Mouse (Mus musculus) right cerebral cortex, postnatal 36 days (tissue): Measurements from ENCODE around the gene Etv6.

Experiments used
- DNase-seq, 2 experiments: peaks; one replicate each; pipeline ENCODE4 v3.0.0; 2022; ENCODE audit warnings: low spot score in 2 of 2, mixed read lengths in 1 of 2

Gene Etv6

DNA sequence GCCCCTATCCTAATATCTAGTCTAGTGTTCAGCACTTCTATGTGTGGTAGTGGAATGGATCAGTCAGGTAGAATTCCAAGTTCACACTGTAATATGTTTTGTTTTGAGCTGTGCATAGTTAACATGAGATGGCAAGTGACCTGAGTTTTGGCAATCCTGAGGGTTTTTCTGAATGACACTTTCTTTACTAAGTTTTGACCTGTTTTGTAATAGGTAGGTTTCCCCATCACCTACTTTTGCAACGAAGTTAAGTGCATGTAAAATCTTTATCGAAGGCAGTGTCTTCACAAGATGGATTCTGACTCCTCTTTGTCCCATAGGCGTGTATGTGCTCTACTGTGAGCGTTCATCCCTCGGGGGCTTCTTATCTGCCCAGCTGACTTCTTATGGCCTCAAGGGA, 74.7 kb downstream of the Etv6 start:
- no peak for DNase-seq

DNA sequence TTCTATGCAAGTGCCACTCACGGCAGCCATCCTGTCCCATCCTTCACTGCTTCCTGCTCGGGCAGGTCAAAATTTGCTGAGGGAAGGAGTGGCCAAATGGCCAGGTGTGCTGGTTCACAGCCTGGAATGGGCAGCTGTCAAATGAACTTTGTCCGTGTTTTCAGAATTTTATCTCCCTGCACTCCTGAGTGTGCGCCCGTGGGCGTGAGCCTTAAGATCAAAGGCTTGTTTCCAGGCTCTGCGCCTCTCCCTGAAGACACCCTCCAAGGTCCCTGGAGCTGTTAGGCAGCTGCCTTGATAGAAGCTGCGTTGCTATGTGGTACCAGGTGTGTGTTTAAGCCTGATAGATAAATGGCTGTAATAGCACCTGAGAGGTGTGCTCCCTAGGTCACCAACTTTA, 76.1 kb downstream of the Etv6 start:
- no peak for DNase-seq

DNA sequence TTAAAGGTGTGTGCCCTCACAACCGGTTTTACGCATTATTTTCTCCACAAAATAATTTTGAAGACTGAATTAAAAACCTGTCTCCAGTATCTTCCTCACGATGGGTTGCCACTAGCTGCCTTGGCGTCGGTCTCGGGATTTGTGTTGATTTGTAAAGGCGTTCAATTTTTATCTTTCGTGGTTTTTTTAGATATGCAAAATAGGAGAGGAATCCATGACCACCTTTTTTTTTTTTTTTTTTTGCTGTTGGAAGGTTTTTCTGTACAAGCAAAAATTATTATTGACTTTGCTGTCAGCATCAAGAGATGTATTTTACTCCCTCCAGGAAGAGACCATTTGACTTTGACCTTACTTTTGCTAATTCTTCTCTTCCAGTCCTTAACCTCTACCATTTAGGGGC, 77.3 kb downstream of the Etv6 start:
- no peak for DNase-seq

DNA sequence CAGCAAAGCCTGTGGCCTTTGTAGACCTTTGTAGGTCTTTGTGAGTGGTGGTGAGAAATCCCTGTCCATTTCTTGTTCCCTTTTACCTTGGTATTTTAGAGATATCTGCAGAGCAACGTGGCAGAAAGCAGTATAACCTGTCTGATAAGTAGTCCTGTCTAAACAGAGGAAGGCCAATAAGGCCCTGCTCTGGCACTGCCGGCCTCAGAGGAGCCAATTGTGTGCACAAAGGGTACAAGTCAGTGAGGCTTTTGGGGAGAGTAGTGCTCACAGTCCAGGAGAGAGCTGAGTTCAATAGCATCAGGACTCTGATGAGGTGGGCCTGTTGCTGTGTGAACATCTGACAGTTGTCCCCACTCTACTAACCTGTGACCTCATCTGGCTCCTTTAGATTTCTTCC, 77.7 kb downstream of the Etv6 start:
- DNase-seq = no peak

DNA sequence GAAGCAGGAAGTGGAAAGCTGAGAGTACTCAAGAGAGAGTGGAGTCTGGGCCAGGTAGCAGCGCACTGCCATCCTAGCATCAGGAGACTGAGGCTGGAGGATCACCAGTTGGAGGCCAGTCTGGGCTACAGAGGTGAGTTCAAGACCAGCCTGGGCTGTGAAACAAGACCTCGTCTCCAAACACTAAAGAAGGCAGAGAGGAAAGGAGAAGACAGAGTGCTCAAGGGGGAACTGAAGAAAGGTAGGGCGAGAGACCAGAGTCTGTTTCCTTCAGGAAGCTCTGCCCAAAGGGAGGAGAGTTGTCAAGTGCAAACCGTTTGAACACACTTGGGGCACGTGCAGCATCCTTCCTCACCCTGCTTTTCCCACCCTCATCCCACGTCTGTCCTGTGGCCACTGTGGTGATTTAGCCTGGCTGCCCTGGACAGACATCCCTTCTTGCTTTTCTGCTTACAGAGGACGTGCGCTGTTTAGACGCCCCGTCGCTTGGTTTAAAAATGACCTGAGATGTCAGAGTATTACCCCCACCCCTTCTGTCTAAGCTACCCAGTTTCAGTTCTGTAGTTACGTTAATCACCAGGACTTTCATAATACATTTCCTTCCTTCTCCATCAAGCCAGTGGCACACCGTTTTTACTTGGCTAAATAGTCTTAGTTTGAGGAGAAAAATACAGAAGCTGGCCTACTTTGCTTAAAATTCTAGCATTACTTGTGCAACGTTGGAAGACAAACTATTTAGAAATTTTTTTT, 79.9 kb downstream of the Etv6 start:
- DNase-seq = no peak

DNA sequence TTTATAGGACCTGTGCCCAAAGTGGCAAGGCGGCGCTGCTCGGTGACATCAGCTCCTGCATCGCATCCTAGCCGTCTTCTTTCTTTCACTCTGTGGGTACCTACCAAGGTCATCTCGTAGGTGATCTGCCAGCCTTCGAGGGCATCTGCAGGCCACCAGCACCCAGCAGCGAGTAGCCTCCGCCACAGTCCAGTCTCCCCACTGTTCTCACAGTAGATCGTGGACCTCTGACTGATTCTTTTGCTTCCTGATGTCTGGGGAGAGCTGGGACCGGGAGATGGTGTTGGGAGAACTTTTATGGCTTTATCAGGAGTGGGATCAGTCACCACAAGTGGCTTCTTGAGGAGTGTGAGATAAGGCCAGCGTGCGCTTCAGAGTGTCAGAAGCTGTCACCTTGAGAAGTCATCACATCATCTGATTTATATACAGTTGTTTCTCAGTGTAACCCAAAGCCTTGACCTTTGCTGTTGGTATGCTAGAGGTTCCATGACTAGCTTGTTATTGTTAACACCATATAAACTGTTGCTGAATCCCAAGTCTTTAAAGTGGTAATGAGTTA, 82.0 kb downstream of the Etv6 start:
- no peak for DNase-seq

DNA sequence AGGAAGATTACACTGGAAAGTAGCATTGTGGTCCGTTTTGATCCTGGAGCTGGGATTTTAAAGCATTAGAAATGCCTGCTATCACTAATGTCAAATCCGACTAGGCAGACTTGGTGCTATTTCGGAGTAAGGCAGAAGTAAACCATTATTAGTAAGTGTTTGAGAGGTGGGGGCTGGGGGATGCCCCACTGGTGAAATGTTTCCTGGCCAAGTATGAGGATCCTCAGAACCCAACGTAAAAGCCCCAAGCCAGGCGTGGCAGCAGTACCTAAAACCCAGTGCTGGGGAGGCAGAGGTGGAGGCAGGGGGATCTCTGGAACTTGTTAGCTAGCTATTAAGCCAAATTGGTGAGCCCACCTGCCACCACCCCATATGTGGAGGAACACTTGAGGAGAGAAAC, 83.0 kb downstream of the Etv6 start:
- DNase-seq = no peak

DNA sequence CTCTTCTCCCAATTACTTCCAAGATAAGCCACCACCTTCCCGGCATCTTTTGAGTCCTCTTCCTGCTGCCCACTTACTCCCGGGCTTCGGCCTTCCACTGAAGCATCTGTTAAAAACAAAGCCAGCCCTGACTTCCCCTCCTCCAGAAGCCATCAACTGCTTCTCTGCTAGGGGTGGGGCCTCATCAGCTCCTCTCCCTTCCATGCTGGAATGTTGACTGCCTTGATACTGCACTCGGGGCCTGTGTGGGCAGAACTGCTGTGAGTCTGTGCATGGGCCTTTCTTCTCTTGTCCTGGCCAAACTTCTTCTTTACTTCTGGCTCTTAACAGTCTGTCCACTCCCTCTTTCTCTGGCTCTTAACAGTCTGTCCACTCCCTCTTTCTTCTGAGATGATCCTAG, 83.6 kb downstream of the Etv6 start:
- DNase-seq = no peak

DNA sequence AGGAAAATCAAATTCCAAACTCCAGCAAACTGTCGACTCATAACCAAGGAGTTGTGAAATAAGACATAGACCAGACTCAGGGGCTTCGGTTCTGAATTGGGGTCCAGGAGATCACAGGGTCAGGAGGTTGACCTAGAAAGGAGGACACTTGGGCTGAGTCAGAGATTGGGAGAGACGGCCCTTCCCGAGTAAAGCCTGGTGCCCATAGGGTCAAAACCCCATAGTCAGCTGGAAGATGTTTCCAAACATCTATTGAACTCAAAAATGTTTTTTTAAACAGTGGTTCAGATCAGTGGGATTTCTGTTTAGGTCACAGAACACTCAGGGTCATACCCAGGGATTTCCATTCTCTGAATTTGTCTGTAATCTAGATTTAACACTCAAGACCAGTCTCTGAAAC, 84.7 kb downstream of the Etv6 start:
- no peak for DNase-seq

DNA sequence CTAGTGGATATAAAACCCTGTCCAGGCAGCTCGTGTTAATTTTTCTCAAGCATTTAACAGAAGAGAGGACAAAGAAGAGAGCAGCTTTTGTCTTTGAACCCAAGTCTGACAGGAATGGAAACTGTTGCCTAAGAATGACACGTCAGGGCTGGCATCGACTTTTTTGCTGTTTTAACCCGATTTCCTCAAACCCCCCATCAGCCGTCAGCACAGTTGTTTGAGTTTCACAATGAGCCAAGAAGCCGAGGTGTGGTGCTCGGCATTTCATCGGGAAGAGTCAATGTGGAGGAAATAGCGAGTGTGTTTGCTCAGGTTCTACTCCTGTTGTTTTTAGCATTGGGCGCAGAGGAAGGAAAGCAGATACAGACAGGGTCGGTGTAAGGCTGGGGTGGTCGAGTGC, 85.2 kb downstream of the Etv6 start:
- no peak for DNase-seq

DNA sequence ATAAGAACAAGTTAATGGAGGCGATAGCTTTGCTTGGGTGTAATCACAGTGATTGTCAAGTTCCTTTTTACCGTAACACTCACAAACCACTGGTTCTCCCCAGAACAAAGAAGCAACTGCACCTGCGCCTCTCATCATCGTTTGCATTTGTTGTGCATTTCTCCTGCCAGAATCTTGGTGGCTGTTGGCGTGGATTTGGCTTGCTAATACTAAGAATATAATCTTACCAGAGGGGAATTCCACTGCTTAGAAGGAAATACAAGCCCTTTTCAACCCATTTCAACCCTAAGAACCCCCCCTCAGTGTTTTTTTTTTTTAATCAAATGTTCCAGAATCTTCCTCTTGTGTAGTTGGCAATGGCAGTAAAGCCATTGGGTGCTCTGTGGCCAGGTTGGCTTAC, 87.4 kb downstream of the Etv6 start:
- DNase-seq = no peak

DNA sequence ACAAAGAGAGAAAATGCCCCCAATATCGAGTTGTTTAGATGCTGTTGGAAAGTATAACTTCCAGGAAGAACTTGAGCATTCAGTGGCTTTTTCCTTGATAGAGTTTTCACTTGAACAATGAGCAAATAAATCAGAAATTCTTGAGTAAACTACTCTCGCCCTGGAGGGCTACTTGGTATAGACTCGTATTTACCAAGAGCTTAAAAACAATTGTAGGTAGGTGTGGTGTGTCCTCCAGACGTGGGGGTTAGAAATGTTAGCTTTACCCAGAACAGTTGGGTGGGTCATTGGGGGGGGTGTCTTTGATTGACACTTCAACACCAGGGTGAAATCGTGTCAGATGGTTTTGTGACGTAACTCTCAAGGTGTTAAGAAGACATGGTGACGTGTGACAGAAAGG, 88.0 kb downstream of the Etv6 start:
- no peak for DNase-seq

DNA sequence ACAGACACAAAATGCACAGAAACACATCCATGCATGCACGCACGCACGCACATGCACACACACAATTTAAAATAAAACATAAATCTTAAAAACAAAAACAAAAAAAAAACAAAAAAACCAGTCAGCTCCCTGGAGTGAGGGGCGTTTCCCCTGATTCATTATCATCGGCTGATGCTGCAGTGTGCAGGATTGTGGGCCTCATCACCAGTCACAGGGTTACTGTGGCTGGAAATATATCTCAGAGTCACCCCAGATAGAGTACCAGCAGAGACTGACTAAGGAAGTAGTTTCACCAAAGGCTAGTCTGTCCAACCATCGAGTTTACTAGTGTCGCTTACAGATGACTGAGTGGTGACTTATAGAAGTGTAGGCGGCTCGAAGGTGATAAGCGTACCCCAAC, 88.8 kb downstream of the Etv6 start:
- DNase-seq = no peak

DNA sequence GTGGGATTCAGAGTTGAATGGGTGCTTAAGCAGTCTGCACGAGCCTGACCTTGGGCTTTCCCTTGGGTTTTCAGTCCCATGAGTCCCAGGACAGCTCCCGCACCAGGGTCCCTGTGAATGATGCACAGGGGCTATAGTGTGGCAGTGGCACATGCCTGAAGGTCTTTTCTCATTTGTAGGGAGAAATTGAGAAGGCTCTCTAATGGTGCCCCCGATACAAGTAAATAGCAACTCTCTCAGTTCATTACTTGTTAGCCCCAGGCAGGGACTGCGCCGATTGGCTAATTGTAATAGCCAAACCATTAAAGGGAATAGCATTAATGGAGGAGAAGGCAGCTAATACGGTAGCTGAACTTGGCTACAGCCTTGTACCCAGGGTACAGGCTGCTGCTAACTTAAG, 92.5 kb downstream of the Etv6 start:
- no peak for DNase-seq

DNA sequence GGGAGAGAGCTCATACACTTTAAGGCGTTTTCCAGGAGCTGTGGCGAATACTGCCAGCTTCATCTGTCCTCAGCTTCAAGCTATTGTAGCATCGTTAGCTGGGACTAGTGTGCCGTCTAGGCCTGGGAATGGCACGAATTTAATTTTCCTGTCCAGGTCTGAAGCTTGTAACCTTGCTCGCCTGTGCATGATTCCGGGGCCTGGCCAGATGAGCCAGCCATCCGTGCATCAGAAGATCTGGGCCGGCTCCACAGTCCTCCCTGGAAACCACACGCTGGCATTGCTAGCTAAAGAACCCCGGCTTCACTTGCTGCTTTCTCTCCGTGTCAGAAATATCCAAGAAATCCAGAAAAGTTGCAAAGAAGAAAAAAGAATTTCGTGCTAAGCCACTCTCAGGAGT, 93.1 kb downstream of the Etv6 start:
- no peak for DNase-seq

DNA sequence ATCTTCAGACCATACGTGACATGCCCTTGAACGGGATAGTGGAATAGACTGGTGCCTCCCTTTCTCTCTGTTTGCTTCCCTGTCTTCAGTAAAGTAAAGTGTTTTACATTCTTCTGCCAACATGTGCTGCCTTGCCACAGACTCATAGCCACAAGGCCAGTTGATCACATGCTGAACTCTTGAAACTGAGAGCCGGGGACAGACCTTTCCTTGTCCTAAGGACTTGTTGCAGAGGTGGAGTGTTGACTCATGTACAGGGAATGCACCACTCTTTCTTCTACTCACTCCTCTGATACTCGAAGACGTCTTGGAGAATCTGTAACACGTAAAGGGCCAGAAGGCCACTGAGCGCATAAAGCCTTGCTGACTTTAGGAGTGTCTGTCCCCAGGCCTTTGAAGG, 94.3 kb downstream of the Etv6 start:
- DNase-seq = no peak

DNA sequence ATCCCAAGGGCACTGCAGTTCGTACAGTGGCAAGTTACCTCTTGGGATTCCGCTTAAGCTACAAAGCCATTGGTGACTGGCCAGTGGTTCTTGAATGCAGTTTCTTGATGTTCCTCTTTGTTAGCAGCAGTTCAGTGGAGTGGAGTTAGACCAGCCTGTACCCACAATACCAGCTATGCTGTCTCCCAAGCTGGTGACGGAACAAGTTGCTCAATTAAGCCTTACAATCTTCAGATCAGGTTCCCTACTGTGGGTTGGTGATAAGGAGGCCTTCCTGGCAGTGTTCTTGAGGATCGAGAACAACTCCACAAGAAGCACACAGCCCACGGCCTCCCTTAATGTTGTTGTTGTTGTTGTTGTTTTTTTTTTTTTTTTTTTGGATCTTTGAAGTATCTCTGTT, 95.3 kb downstream of the Etv6 start:
- DNase-seq = no peak

DNA sequence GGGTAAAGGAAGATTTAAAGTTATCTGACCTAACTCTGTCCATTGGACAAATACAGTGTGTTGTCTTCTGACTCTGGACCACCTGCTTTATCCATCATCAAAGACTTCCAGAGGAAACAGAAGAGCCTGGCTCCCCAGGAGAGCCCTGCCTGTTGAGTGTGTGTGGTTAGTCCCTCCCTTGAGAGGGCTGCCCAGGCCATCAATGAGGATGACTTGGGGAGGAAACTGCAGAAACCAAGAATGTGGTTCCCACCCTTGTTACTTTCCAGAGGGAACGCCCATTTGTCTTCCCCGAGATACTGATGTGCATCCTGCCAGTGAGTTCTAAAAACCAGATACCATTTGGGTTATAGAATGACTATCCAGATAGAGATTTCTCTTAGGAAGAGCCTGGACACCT, 96.1 kb downstream of the Etv6 start:
- no peak for DNase-seq

DNA sequence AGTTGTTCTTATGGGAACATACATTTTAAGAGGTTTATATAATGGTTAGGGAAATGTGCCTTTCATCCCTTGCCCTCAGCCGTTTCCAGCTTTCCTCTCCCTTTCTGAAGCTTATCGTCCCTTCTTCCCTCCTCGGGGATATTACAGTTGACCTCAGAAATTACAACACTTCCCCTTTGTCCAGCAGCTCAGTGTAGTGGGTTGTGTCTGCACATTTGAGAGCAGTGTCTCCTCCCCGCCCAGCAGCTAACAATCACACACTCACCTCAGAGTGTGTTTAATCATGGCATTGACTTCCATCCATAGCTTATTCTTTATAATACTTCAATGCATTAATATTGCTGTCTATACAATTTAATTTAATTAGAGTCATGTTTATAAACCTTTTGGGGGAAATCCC, 98.3 kb downstream of the Etv6 start:
- no peak for DNase-seq

DNA sequence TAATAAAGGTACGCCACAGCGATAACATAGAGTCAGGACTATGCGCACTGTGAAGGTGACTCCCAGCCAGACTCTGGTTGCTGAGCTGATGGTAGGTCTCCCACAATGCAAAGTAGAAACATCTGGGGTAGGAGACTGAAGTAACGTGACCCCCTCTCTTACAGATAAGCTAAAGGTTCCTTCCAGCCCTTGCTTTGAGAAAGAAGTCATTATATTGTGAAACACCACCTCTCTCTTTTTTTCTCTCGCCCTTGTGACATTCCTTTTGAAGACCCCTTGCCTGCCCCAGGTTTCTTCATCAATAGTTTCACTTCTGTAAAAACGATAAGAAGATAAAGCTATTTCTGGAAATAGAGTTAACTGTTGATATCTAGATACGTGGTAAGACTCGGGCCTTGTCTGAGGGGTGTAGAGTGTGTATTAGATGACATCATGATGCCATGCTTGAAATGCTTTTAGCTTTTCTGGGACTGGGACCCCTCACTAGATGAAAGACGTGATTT, 99.4 kb downstream of the Etv6 start:
- DNase-seq = no peak

DNA sequence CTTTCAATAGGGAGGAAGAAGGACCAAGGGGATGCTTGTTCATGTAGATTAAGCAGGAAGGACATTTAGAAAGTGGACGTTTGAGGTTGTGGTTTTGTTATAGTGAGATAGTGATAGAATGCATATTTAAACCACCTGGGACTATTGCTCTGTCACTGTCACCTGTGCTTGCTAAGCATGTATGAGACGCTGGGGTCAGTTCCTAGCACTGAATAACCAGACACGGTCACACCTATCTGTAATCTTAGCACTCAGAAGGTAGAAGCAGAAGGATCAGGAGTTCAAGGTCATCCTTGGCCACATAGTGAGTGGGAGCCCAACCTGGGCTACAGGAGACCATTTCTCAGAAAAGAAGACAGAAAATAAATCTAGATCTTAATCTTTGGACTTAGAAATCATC, 100.8 kb downstream of the Etv6 start:
- DNase-seq = no peak

DNA sequence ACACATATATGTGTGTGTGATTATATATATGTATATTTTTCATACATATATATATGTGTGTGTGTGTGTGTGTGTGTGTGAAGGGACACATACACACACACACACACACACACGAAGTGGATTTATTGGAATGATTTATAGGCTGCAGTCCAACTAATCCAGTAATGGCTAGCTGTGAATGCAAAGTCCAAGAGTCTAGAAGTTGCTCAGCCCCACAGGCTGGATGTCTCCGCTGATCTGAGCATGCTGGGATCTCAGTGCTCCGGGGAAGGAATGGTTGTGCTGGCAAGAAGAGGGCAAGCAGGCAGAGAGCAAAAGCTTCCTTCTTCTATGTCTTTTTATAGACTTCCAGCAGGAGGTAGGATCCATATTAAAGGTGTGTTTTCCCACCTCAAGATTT, 103.9 kb downstream of the Etv6 start:
- DNase-seq = no peak

DNA sequence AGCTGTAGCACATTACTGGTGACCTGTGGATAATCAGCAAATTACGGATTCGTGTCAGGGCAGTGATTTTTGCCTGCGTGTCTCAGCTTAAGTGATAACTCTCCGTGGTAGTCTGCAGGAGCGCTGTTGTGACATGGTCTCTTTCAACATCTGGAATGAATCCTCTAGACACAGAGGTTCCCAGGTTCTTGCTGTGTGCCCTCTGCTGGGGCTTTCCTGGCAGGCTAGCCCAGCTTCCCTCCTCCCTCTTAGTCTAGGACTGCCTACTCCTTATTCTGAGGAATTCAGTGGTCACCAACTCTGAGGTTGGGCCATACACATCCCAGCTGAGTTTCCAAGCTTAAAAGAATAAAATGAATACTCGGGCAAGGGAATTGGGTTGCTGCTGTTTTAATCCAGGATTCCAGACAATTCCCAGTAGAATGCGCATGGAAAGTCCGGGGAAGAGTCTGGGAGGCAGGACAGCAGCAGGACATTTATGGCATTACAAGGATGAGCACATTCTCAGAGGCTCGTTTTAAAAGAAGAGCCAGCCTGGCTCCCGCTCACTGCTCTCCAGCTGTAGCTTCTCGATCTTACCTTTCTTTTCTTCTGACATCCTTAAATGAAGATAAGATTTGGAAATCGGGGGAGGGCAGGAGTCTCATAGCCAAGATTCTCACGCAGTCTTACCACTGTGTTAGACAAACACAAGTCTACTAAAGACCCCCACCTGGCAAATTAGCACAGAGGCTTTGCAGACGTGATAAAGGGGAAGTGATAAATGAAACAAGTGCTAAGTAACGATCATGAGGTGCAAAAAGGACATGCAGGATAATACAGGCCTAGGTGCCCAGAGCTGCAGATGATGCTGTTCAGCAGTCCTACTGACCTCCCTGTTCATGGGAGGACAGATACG, 105.5 kb downstream of the Etv6 start:
- no peak for DNase-seq
